Mouse (Mus musculus): ENCODE results near the gene Snrpb2. TPM values are rescaled to one million over a fixed set of nuclear protein-coding genes. Genes with fewer than 3 reads are reported as not detected.

Gene Snrpb2
- polyA plus RNA-seq (2015; fragmentation: Nextera tagmentation; extraction: Ambion mirVana), result 71.4 and 73.6 TPM in 2 replicates

- peak within 1 kb of the TSS; percentile 97 for H3K4me3 ChIP-seq
- peak; percentile 91 for ATAC-seq (ENCODE audit: low read depth)
- peaks cover 24% of the 10 kb centered on the region for H3K36me3 ChIP-seq
- WGBS, result 1% methylated on average over 55 of the region's 55 CpGs
- no peak within 1 kb of the TSS; the same call in 1 of the 2 replicates for H3K27ac ChIP-seq (replicated peaks)
- H3K9me3 ChIP-seq, result no peaks in the 10 kb centered on the region
- H3K4me1 ChIP-seq (replicated peaks), result peaks cover 7% of the 10 kb centered on the region
- H3K27me3 ChIP-seq, result peaks cover 3% of the 10 kb centered on the region; the same call in 1 of the 2 replicates
- peak within 1 kb of the TSS; percentile 90 for H3K9ac ChIP-seq
- peak within 1 kb of the TSS; percentile 94 for H3K4me2 ChIP-seq
Measured at GRCm38 (mm10) chr2:143062812-143063792, at the start of gene Snrpb2. Gene Snrpb2, plus strand, starts transcription at chr2:143063039.

- H3K4me2 ChIP-seq, result no peak overlapping the region
- no peaks in the 10 kb centered on the region for H3K9me3 ChIP-seq
- no peak for ATAC-seq (ENCODE audit: low read depth)
- H3K9ac ChIP-seq, result no peak overlapping the region
- peaks cover under 1% of the 10 kb centered on the region for H3K4me1 ChIP-seq (replicated peaks)
- H3K27ac ChIP-seq (replicated peaks), result no peak overlapping the region
- no peaks in the 10 kb centered on the region for H3K36me3 ChIP-seq
- WGBS, result 81% methylated on average over 5 of the region's 5 CpGs
- no peaks in the 10 kb centered on the region for H3K27me3 ChIP-seq
- H3K4me3 ChIP-seq, result no peak overlapping the region
Measured at GRCm38 (mm10) chr2:143013057-143013456, 49.8 kb upstream of the Snrpb2 start.

GRCm38 (mm10) chr2:143018084-143018483 lies 44.8 kb upstream of the Snrpb2 start:
- Histone ChIP-seq H3K27ac (replicated peaks) (peak overlapping the region; percentile 75), H3K9ac (no peak overlapping the region), H3K9me3 (no peaks in the 10 kb centered on the region), H3K4me3 (no peak overlapping the region), H3K27me3 (no peaks in the 10 kb centered on the region), H3K4me2 (no peak overlapping the region; the same call in 1 of the 2 replicates), H3K4me1 (replicated peaks) (peaks cover 23% of the 10 kb centered on the region), H3K36me3 (no peaks in the 10 kb centered on the region)
- ATAC-seq (ENCODE audit: low read depth), result peak; percentile 40
- WGBS, result 88% methylated on average over 8 of the region's 8 CpGs

- Histone ChIP-seq H3K4me3 (no peak overlapping the region), H3K4me2 (peak overlapping the region; percentile 30), H3K27ac (replicated peaks) (peak overlapping the region; percentile 75), H3K4me1 (replicated peaks) (peaks cover 23% of the 10 kb centered on the region), H3K36me3 (no peaks in the 10 kb centered on the region), H3K9ac (no peak overlapping the region), H3K9me3 (no peaks in the 10 kb centered on the region), H3K27me3 (no peaks in the 10 kb centered on the region)
- 5% methylated on average over 5 of the region's 5 CpGs for WGBS
- peak; percentile 75 for ATAC-seq (ENCODE audit: low read depth)
Measured at GRCm38 (mm10) chr2:143018591-143019130, 44.2 kb upstream of the Snrpb2 start.

- Histone ChIP-seq H3K4me1 (replicated peaks) (peaks cover 23% of the 10 kb centered on the region), H3K27ac (replicated peaks) (peak overlapping the region; percentile 75), H3K9me3 (no peaks in the 10 kb centered on the region), H3K4me3 (no peak overlapping the region), H3K4me2 (no peak overlapping the region), H3K27me3 (no peaks in the 10 kb centered on the region), H3K36me3 (no peaks in the 10 kb centered on the region), H3K9ac (no peak overlapping the region)
- ATAC-seq (ENCODE audit: low read depth), result peak; percentile 37; the same call in 1 of the 2 replicates
- 17% methylated on average over 2 of the region's 2 CpGs for WGBS
Measured at GRCm38 (mm10) chr2:143019727-143020126, 43.1 kb upstream of the Snrpb2 start.

- Histone ChIP-seq H3K4me2 (no peak overlapping the region), H3K27me3 (no peaks in the 10 kb centered on the region), H3K9me3 (no peaks in the 10 kb centered on the region), H3K9ac (no peak overlapping the region), H3K4me1 (replicated peaks) (peaks cover 20% of the 10 kb centered on the region), H3K4me3 (no peak overlapping the region), H3K36me3 (no peaks in the 10 kb centered on the region), H3K27ac (replicated peaks) (no peak overlapping the region)
- WGBS, result 91% methylated on average over 2 of the region's 2 CpGs
- ATAC-seq (ENCODE audit: low read depth), result no peak
Measured at GRCm38 (mm10) chr2:143023331-143023730, 39.5 kb upstream of the Snrpb2 start.

- WGBS, result 86% methylated on average over 4 of the region's 4 CpGs
- Histone ChIP-seq H3K4me2 (no peak overlapping the region), H3K4me3 (no peak overlapping the region), H3K27ac (replicated peaks) (no peak overlapping the region), H3K9ac (no peak overlapping the region), H3K27me3 (no peaks in the 10 kb centered on the region), H3K4me1 (replicated peaks) (peaks cover 11% of the 10 kb centered on the region), H3K36me3 (no peaks in the 10 kb centered on the region), H3K9me3 (no peaks in the 10 kb centered on the region)
- ATAC-seq (ENCODE audit: low read depth), result no peak
Measured at GRCm38 (mm10) chr2:143024226-143024625, 38.6 kb upstream of the Snrpb2 start.

- 0 out of 2 replicates have a peak, but pooled peaks have one; percentile 38 for ATAC-seq (ENCODE audit: low read depth)
- Histone ChIP-seq H3K27me3 (no peaks in the 10 kb centered on the region), H3K4me3 (no peak overlapping the region), H3K4me2 (no peak overlapping the region), H3K36me3 (no peaks in the 10 kb centered on the region), H3K9me3 (no peaks in the 10 kb centered on the region), H3K4me1 (replicated peaks) (peaks cover 33% of the 10 kb centered on the region), H3K27ac (replicated peaks) (0 out of 2 replicates have a peak overlapping the region, but pooled peaks have one; percentile 15), H3K9ac (no peak overlapping the region)
- 52% methylated on average over 1 of the region's 1 CpGs for WGBS
Measured at GRCm38 (mm10) chr2:143031283-143031682, 31.6 kb upstream of the Snrpb2 start.

- H3K4me2 ChIP-seq, result 0 out of 2 replicates have a peak overlapping the region, but pooled peaks have one; percentile 3
- no peaks in the 10 kb centered on the region for H3K36me3 ChIP-seq
- H3K9ac ChIP-seq, result no peak overlapping the region
- no peaks in the 10 kb centered on the region for H3K9me3 ChIP-seq
- ATAC-seq (ENCODE audit: low read depth), result peak; percentile 40; the same call in 1 of the 2 replicates
- H3K27me3 ChIP-seq, result no peaks in the 10 kb centered on the region
- peak overlapping the region; percentile 79 for H3K27ac ChIP-seq (replicated peaks)
- H3K4me3 ChIP-seq, result no peak overlapping the region
- H3K4me1 ChIP-seq (replicated peaks), result peaks cover 33% of the 10 kb centered on the region
- WGBS, result 34% methylated on average over 10 of the region's 10 CpGs
Measured at GRCm38 (mm10) chr2:143032378-143033255, 30.2 kb upstream of the Snrpb2 start.

GRCm38 (mm10) chr2:143034350-143035085 lies 28.3 kb upstream of the Snrpb2 start:
- no peak for ATAC-seq (ENCODE audit: low read depth)
- Histone ChIP-seq H3K4me2 (no peak overlapping the region; the same call in 1 of the 2 replicates), H3K4me1 (replicated peaks) (peaks cover 33% of the 10 kb centered on the region), H3K36me3 (no peaks in the 10 kb centered on the region), H3K27ac (replicated peaks) (peak overlapping the region; percentile 2; the same call in 1 of the 2 replicates), H3K9me3 (no peaks in the 10 kb centered on the region), H3K4me3 (no peak overlapping the region), H3K9ac (no peak overlapping the region), H3K27me3 (no peaks in the 10 kb centered on the region)
- WGBS, result 65% methylated on average over 7 of the region's 7 CpGs

GRCm38 (mm10) chr2:143035086-143035593 lies 27.7 kb upstream of the Snrpb2 start:
- no peak overlapping the region; the same call in 1 of the 2 replicates for H3K4me2 ChIP-seq
- peaks cover 33% of the 10 kb centered on the region for H3K4me1 ChIP-seq (replicated peaks)
- H3K9me3 ChIP-seq, result no peaks in the 10 kb centered on the region
- H3K4me3 ChIP-seq, result no peak overlapping the region
- ATAC-seq (ENCODE audit: low read depth), result no peak
- no peak overlapping the region for H3K9ac ChIP-seq
- H3K36me3 ChIP-seq, result no peaks in the 10 kb centered on the region
- H3K27ac ChIP-seq (replicated peaks), result peak overlapping the region; percentile 2; the same call in 1 of the 2 replicates
- no peaks in the 10 kb centered on the region for H3K27me3 ChIP-seq
- WGBS, result 80% methylated on average over 10 of the region's 10 CpGs

All from neural tube, embryonic 13.5 days (tissue).